Mouse (Mus musculus) testis, postnatal 10 days (tissue): ENCODE measurements around the gene Cd3eap.
A peak's percentile ranks its signal among the peaks of the same experiment; 100 is the strongest.

Experiments
- DNase-seq: peaks from one replicate; pipeline ENCODE4 v3.0.0; 2021; ENCODE audit warnings: low spot score

Gene Cd3eap

DNA sequence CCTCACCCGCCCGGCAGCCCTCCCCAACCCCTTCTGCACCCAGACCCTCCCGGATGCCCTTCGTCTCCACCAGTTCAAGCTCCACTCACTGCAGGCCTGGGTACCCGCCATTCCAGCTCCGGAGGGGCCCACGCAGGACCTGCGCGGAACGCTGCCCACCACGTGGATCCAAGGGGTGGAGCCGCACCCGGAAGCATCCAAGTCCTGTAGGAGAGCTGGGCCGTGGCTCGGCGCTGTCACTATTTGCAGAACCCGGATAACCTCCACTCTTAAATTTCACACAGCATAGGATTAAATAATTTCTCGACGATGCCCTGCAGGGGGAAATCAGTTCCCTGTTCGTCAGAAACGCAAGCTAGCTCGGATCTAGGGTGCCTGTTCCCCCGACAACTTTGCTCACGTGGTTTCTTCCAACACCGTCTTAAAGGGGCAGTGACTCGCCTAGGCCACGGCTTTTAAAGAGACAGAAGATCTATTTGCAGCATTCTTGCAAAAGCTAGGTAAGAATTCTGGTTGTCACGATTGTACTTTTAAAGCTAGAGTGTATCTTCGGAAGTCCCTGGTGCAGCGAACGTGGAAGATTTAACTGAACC lies at the start of gene Cd3eap, which contains the start of gene Ppp1r13l:
Gene Cd3eap, minus strand, starts transcription at position 185 of the 593 bp plus-strand sequence.
Gene Ppp1r13l, plus strand, starts transcription at position 451 of the 593 bp plus-strand sequence.
- peak; percentile 92 for DNase-seq

DNA sequence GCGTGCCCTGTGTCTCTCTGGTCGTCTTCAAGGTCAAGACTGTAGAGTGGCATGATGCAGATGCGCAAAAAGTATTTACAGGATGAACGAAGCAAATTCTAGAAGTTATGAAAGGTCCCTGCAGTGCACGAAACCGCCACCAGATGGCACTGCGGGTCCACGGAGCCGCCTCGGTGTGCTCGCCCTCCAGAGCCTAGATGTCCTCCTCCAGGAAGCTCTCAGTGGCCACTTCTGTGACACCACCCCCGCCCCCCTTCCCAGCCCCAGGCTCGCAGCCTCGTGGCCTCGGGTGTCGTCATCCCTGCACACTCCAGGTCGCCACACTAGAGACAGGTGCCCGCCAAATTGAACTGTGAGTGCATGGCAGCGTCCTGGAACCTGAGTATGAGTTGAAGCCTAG lies 46.1 kb upstream of the Cd3eap start:
- DNase-seq, result peak; percentile 95

DNA sequence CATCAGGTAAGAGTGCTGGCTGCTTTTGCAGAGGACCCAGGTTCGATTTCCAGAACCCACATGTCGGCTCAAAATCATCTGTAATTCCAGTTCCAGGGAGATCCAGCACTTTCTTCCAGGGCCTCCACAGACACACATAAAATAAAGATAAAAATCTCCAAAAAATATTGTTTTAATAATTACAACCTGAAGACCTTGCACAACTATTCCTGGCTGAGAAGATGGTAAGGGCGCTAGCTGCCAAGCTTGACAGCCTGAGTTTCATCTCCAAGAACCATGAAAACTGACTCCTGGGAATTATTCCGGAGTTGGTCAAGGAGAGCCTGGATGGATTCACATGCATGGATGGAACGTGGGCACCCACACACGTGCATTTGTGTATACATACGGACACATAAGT lies 45.2 kb upstream of the Cd3eap start, which contains the start of gene Ckm:
Gene Ckm, plus strand, starts transcription at position 301 of the 400 bp plus-strand sequence.
- DNase-seq, result no peak

DNA sequence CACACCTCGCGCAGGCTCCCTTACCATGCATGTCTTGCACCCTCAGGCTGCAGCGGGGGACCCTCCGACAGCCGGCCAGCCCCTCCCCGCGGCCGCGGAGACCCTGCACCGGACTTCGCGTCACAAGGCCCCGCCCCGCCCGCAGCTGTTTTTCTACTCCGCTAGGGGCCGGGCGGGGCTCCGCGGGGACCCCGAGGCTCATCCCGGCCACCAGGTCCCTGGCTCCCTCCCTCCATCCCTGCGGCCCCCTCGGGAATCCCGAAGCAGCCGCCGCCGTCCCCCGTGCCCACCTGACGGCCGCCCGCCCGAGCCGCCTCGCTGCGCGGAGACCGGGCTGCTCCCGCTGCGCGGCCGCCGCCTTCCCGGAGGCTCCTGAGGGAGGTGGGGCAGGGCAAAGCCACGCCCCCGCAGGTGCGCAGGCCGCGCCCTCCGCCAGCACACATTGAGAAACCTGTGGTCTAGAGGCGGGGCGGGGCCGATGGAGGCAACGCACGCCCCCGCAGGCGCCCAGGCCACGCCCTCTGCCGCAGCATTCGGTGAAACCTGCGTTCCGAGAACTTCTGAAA lies 44.5 kb upstream of the Cd3eap start, which contains the start of gene Klc3:
Gene Klc3, minus strand, starts transcription at position 374 of the 566 bp plus-strand sequence.
- peak; percentile 79 for DNase-seq

DNA sequence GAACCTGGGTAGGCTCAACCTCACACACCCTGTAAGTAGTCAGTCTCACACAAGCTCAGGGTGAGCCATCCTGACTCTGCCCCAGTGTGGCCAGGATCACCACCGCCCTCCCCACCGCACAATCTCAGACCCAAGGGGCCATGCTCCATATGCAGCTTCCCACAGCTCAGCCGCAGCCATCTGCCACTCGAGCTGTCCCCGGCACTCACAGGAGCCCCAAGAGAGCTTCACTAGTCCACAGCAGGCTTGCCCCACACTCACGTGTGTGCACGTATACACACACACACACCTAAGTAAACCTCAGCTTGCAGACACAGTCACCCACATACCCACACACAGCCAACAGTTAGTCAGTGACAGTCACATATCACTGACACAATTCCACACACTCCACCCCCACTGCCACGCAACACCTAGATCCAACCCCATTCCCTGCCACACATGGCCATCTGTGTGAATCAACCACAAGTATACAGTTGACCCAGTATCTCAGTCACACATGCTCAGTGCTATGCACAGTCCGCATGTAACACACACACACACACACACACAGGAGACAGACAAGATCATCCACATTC lies 43.3 kb upstream of the Cd3eap start:
- DNase-seq, result no peak

DNA sequence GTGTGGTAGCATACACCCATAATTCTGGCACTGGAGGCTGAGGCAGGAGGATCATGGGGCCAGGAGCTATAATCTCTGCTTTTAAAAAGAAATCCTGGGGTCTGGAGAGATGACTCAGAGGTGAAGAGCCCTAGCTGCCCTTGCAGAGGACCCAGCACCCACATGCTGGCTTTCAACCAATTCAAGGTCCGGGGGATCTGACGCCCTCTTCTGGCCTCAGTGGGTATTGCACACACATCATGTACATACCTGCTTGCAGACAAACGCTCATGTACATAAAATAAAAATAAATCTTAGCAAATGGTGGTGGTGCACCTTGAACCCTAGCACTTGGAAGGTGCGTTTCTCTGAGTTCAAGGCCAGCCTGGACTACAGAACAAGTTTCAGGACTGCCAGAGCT lies 41.7 kb upstream of the Cd3eap start:
- no peak for DNase-seq

DNA sequence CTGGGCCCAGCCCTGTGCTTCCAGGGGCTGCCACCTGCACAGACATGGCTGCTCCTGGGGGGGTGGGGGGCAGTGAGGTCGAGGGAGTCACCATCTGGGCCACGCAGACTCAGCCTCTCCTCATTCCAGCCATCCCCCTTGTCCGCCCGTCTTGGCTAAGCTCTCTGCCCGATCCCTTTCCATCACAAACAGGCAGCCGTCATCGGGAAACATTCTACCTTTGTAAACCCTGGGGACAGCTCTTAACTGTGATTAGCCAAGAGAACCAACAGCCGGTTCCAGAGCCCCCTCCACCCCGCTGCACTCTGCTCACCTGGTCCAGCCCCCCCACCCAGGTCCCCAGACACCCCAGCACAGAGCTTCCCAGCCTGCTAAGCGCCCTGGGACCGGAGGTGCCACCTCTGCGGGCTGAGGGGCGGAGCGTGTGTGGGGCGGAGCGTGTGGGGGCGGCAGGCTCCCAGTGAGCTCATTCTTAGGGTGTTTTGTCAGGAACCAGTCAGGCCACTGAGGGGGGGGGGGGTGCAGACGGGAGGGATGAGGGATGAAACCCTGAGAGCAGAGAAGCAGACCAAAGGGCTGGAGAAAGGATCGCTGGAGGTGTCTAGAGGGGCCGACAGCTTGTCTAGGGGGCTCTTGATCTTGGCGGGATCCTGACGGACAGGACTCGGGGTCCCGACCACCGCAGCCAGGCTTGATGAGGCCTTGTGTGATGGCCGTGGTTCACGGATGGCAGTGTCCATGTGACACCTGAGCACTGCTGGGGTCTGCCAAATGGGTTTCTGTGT lies 40.4 kb upstream of the Cd3eap start:
- DNase-seq, result peak; percentile 76

DNA sequence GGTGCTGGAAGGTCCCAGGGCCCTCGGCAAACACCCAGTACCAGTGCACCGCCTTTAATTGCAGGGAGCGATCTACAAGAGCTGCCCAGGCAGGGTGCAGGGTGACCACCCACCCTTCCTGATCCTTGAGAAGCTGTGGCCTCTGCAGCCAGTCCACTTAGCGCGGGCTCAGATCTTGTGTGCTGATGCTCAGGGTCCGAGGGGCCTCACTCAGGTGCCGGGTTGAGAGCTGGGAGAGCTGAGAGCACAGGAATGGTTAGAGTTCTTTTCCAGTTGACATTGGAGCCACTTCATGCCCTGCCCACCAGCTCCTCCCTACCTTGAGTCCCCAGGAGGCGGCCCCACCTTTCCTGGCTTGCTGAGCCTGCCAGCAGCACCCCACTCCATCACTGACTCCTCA lies 35.2 kb upstream of the Cd3eap start:
- peak; percentile 39 for DNase-seq

DNA sequence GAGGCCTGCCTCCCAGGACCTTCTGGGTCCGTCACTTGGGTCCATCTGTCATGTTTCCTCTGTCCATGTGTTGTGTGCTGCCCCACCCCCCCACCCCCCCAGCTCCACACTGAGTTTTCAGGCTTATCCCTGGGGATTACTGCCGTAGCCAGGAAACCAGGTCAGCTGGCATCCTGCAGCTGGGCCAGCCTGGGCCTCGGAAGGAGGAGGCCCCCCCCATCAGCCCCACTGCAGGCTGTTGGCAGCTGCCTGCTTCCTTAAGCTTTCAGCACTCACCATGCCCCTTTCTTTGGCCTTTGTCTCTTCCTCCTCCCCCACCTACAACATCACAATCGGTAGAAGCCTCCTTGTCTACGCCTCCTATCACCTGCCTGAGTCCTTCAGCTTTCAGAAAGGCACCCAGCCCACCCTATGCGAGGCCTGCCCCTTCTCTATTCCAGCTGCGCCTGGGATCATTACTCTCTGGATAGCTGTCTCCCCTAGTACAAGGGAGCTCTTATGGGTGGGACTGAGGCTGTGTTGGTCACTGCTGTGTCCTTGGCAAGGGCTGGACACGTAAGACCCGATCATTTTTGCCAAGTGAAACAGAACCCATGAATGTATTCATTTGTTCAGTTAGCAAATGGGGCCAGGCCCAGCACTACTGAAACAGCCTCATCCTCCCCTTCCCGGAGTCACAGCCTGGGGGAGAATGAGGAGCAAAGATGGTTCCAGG lies 29.6 kb upstream of the Cd3eap start:
- DNase-seq, result no peak

DNA sequence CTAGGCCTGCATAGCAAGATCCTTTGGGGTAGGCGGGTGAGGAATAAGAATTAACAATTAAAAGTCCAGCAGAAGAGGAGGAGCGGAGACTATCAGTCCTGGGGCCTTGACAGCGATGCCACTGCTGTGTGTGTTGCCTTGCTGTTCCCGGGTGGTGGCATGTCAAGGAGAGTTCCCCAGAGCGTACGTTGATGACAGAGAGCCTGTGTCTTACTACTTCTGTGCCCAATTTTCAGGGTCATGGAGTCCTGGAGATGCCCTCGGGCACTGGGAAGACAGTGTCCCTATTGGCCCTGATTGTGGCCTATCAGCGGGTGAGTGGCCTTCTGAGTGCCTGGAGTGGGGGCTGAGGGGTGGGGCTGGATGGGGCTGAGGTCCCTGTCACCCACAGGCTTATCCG lies 24.4 kb upstream of the Cd3eap start:
- DNase-seq, result no peak

DNA sequence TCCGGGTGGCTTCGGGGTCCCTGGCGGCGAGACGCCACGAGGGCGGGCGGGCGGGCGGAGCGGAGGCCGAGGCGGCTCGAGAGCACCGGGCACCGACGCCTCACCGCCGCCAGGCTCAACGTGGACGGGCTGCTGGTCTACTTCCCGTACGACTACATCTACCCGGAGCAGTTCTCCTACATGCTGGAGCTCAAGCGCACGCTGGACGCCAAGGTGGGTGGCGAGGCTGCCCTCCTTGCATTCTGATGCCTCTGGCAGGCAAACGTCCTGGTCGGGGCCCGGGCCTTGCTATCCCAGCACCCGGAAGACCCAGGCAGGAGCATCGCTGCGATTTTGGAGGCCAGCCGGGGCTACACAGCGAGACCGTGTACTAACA lies 22.9 kb upstream of the Cd3eap start:
- peak; percentile 66 for DNase-seq

DNA sequence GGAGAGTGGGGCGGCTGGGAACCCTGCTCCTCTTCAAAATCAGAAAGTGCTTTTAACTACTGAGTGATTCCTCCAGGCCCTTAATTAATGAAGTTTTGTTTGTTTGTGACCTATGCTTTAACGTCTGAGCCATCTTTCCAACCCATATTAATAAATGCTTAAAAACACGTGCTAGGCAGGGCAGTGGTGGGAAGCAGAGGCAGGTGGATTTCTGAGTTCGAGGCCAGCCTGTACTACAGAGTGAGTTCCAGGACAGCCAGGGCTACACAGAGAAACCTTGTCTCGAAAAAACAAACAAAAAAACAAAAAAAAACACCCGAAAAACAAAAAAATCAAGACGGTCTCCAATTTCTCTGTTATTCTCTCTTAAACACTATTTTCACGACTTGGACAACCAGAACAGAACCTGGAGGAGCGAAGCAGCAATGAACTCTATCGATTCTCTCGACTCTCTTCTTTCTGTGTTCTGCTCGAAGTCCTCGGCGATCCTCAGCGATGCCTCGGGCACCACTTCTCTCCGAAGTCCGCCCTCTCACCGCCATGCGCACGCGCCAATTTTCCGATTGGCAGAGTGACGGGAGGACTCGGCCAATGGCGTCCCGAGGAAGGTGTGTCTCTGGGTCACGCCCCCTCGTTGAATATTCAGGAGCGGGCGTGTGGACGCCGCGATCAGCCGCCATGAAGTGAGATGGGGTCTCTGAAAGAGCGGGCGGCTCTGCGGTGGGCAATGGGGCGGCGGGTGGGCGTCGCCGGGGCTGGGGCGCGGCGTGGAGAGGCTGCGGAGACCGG lies 22.3 kb upstream of the Cd3eap start, which contains the start of gene Ercc2:
Gene Ercc2, plus strand, starts transcription at position 634 of the 789 bp plus-strand sequence.
- DNase-seq, result peak; percentile 99

DNA sequence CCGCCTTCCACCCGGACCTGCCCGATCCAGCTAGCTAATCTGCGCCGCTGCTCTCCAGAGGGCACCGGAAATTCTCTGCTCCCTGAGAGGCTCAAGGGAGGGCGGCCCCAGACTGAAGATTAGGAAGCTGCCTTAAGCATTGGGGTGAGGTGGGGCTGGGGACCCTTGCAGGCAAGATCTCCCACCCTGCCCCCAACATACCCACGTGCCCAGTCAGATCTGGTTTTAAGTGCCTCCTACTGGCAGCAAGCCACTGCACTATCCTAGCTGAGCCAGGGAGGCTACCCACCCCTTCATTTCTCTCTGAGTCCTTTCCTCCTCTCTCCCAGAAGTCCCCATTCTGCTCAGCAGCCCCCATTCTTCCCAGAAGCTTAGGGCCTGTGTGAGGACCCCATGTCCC lies 18.8 kb upstream of the Cd3eap start:
- no peak for DNase-seq

DNA sequence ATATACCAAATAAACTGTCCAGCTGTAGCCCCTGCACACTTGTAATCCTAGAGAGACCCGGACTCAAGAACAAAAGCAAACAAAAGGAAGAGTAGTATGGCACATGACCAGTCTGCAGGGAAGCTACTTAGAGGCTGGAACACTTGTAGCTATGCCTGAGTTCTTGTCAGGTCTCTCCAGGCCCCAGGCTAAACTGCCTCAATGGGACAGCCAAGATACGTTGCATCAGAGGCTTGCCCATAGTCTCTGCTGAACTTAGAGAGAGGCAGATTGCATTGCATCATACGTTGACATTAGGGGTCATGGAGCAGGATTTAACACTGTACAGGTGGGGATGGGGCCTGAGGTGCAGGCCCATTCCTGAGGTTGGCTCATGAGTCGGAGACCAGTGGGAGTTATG lies 16.7 kb upstream of the Cd3eap start:
- DNase-seq, result no peak

DNA sequence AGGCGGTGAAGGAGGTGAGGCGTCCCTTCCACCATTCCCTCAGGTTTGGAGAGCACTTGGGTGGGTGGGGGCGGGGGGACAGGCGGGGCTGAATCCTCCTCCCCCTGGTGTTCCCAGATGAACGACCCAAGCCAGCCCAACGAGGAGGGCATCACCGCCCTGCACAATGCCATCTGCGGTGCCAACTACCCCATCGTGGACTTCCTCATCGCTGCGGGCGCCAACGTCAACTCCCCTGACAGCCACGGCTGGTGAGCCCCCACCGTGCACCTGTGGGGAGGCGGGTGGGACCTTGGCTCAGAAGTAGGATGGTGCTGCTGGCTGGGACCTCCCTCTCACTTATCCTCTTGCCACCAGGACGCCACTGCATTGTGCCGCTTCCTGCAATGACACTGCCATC lies 16.1 kb upstream of the Cd3eap start:
- no peak for DNase-seq

DNA sequence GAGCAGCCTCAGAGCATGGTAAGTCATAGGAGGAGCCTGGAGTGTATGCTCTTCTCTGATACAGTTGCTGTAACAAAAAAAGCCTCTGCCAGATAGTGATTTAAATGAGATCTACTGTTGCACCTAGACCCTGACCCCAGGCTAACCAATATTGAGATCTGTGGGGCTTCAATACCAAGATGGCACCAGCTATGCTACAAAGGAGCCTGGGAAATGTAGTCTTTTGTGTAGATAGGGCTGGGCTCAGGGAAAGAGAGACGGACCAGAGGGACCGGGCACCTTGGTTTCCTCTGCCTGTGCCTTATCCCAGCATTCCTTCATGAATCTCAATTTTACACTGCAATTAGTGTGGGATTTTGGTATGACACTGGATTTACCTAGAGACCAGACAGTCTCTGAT lies 14.1 kb upstream of the Cd3eap start:
- no peak for DNase-seq

DNA sequence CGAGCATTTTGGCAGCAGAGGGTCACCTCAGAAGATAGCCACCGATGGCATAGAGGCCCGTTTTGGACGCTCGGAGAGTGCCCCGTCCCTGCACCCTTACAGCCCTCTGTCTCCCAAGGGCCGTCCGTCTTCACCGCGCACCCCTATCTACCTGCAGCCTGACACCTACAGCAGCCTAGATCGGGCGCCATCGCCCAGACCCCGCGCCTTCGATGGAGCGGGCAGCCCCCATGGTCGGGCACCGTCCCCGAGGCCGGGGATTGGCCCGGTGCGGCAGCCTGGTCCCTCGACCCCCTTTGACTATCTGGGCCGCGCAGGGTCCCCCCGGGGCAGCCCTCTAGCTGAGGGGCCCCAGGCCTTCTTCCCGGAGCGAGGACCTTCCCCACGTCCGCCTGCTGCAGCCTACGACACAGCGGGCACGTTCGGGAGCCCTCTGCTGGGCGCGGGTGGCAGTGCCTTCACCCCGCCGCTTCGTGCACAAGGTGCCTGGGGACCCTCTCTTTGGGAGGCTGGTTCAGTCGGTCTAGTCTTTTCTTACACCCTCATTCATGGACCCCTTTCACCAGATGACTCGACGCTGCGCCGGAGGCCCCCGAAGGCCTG lies 10.6 kb upstream of the Cd3eap start:
- DNase-seq, result peak; percentile 79

DNA sequence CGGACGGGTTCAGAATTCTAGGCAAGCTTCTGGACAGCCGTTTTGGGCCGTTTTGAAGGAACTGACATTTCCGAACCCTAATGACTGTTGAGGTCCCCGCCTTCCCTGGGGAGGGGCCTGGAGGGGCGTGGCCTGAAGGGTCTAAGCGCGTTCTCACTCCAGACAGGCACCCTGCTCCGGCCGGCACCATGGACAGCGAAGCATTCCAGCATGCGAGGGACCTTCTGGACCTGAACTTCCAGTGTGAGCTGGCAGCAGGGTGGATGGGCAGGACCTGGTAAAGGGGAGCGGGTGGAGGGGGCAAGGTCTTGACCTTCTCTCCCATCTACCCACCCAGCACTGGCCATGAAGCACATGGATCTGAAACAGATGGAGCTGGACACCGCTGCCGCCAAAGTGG lies 9.1 kb upstream of the Cd3eap start:
- DNase-seq, result peak; percentile 86

DNA sequence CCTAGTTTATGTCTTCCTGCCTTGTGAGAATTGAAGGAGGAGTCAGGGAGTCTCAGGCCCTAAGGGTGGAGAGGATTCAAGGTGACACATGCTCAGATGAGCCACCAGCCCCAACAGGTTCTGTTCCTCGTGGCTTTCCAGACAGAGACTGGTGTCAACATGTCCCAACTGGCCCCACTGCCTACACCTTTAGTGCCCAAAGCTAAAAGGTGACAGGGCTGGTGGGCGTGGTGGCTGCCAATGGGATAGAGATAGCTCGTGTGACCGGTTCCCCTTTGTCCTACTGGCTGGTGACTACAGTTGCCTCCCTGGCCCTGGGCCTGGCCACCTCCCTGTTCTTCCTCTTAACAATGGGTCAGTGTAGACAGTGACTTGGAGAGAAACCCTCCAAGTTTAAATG lies 6.1 kb upstream of the Cd3eap start:
- peak; percentile 42 for DNase-seq

DNA sequence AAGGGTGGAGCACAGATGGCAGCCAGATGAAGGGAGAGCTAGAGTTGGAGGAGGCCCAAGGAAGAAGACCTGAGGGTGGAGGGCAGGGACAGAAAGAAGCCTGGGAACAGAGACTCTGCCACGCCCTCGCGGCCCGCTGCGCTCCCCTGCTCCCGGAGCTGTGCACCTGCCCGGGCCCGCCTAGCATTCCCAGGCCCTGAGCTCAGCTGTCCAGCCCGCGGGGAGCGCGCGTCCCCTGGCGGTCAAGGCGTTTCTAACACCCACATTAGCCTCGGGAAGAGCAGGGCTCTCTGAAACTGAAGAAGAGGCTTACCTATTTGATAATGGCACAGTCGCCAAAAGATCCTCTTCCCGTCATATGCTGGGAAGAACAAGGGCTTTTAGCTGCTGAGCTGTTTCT lies 4.6 kb upstream of the Cd3eap start:
- DNase-seq, result peak; percentile 86

DNA sequence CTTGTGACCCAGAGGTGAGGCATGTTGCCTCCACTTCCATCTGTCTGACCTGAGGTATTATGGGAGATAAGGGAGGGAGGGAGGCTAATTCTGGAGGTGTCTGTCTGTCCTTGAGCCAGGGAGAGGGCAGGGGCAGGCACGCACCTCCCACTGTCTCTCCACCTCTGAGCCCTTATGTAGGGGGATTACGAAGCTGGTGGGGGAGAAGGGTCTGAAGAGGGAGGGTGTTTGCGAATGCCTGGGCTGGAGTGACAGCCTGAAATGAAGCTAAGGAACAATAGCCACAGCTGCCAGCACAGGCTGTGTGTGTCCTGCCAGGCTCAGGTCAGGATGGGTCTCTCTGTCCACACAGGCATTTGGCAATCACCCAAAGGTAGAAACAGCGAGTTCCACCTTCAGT lies 3.0 kb upstream of the Cd3eap start:
- no peak for DNase-seq
